Mouse (Mus musculus) lung, adult 2 months (tissue): ENCODE data around the gene Bcl11b.

Experiments used
- CTCF ChIP-seq: fragments of 200-500 bp; IDR thresholded peaks from 2 replicates; pipeline ENCODE4 v1.5.1; 2011; ENCODE audit warnings: mild to moderate bottlenecking, low read length, control low read depth; ENCODE audit not compliant: insufficient read depth
- POLR2A ChIP-seq: fragments of 200-500 bp; IDR thresholded peaks from 2 replicates; pipeline ENCODE4 v1.6.1; 2011; ENCODE audit warnings: low read depth, mild to moderate bottlenecking, control low read depth, low read length, borderline replicate concordance; ENCODE audit errors: extremely low read depth

DNA sequence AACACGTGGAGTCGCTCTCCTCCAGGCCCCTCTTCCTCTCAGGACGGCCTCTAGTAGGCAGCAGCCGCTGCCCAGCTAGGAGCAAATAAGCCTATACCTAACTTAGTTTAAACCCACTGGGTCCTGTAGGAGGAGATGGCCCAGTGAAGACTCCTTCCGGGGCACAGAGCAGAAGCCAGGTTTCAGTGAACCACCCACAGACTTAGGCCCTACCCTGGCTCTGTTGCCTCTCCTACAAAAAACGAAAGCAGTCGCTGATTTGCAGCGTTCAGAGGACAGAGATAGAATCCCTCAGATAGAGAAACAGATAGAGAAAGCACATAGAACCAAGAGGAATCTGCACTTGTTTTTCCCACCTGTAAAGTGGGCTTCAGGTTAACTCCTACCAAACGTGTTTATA, 21.1 kb downstream of the Bcl11b start:
- TF ChIP-seq CTCF (no peak), POLR2A (no peak)
